Mouse (Mus musculus) MEL (cell line): ENCODE results near the gene Kcnk1. TPM values are rescaled to one million over a fixed set of nuclear protein-coding genes. Genes with fewer than 3 reads are reported as not detected.

ENCODE experiments used
- DNase-seq: peaks from one replicate; pipeline ENCODE4 v3.0.0; 2011; ENCODE audit warnings: low read depth, low spot score
- H3K27ac ChIP-seq: 2 replicates; pipeline ENCODE4 v1.5.1; 2012; ENCODE audit warnings: low read depth, mild to moderate bottlenecking, control low read depth, low read length, moderate library complexity; ENCODE audit not compliant: control insufficient read depth
- H3K27me3 ChIP-seq, 2 experiments: fragments of 150-350 bp in 1 of 2; sonication (generic) in 1 of 2; 2 replicates each; pipeline ENCODE4 v1.6.1; 2012; ENCODE audit warnings: low read length in 2 of 2, mild to moderate bottlenecking in 2 of 2, improper control_type of control experiment in 1 of 2, moderate library complexity in 1 of 2; ENCODE audit not compliant: insufficient read depth in 2 of 2, control insufficient read depth in 1 of 2
- H3K36me3 ChIP-seq, 2 experiments: 2 replicates each; pipeline ENCODE4 v1.6.1; 2012 to 2014; ENCODE audit warnings: low read length in 2 of 2, improper control_type of control experiment in 1 of 2, inconsistent platforms in 1 of 2, mild to moderate bottlenecking in 1 of 2; ENCODE audit not compliant: insufficient read depth in 2 of 2, control insufficient read depth in 1 of 2
- H3K4me1 ChIP-seq, 2 experiments: fragments of 150-350 bp in 1 of 2; sonication (generic) in 1 of 2; 2 replicates each; pipeline ENCODE4 v1.6.1; 2012; ENCODE audit warnings: low read length in 2 of 2, improper control_type of control experiment in 1 of 2, mild to moderate bottlenecking in 1 of 2; ENCODE audit not compliant: insufficient read depth in 2 of 2, control insufficient read depth in 1 of 2
- H3K4me3 ChIP-seq, 2 experiments: fragments of 150-350 bp in 1 of 2; sonication (generic) in 1 of 2; 2 replicates each; pipeline ENCODE4 v1.5.1; 2012; ENCODE audit warnings: low read depth in 2 of 2, low read length in 2 of 2, mild to moderate bottlenecking in 2 of 2, moderate library complexity in 2 of 2, control low read depth in 1 of 2, improper control_type of control experiment in 1 of 2; ENCODE audit not compliant: control insufficient read depth in 1 of 2, insufficient read depth in 1 of 2
- H3K79me2 ChIP-seq: 2 replicates; pipeline ENCODE4 v1.6.1; 2012; ENCODE audit warnings: mild to moderate bottlenecking, low read length, moderate library complexity; ENCODE audit not compliant: control insufficient read depth, poor library complexity, insufficient read depth
- H3K9ac ChIP-seq: 2 replicates; pipeline ENCODE4 v1.6.1; 2012; ENCODE audit warnings: low read depth, mild to moderate bottlenecking, control low read depth, low read length, moderate library complexity; ENCODE audit not compliant: control insufficient read depth, poor library complexity, severe bottlenecking
- H3K9me3 ChIP-seq: fragments of 150-350 bp; sonication (generic); replicated peaks from 2 replicates; pipeline ENCODE4 v1.6.1; 2012; ENCODE audit warnings: mild to moderate bottlenecking, low read length, improper control_type of control experiment, moderate library complexity; ENCODE audit not compliant: insufficient read depth
- BHLHE40 ChIP-seq: IDR thresholded peaks from 2 replicates; pipeline ENCODE4 v1.6.1; 2012; ENCODE audit warnings: low read depth, mild to moderate bottlenecking, inconsistent platforms, low read length, improper control_type of control experiment, borderline replicate concordance
- CHD2 ChIP-seq: IDR thresholded peaks from 2 replicates; pipeline ENCODE4 v1.6.1; 2011; ENCODE audit warnings: low read length, improper control_type of control experiment
- ELF1 ChIP-seq: IDR thresholded peaks from 2 replicates; pipeline ENCODE4 v1.6.1; 2014; ENCODE audit warnings: low read depth, mild to moderate bottlenecking, inconsistent platforms, low read length, improper control_type of control experiment, moderate library complexity
- EP300 ChIP-seq, 2 experiments: IDR thresholded peaks; 2 replicates each; pipeline ENCODE4 v1.6.1; 2011; ENCODE audit warnings: improper control_type of control experiment in 2 of 2, low read length in 2 of 2, low read depth in 1 of 2, mild to moderate bottlenecking in 1 of 2
- GABPA ChIP-seq: IDR thresholded peaks from 2 replicates; pipeline ENCODE4 v1.6.1; 2012; ENCODE audit warnings: low read depth, mild to moderate bottlenecking, inconsistent platforms, low read length, improper control_type of control experiment, moderate library complexity
- JUND ChIP-seq: IDR thresholded peaks from 2 replicates; pipeline ENCODE4 v1.6.1; 2011; ENCODE audit warnings: low read depth, mild to moderate bottlenecking, improper control_type of control experiment, low read length
- KAT2A ChIP-seq: conservative IDR thresholded peaks from 2 replicates; pipeline ENCODE4 v1.6.1; 2012; ENCODE audit warnings: low read depth, low read length, improper control_type of control experiment, inconsistent platforms
- MAFK ChIP-seq: IDR thresholded peaks from 2 replicates; pipeline ENCODE4 v1.6.1; 2011; ENCODE audit warnings: low read depth, mild to moderate bottlenecking, low read length, improper control_type of control experiment, borderline replicate concordance
- MAX ChIP-seq: IDR thresholded peaks from 2 replicates; pipeline ENCODE4 v1.6.1; 2011; ENCODE audit warnings: low read length, improper control_type of control experiment
- MYB ChIP-seq: IDR thresholded peaks from 2 replicates; pipeline ENCODE4 v1.6.1; 2011; ENCODE audit warnings: mild to moderate bottlenecking, low read depth, low read length, improper control_type of control experiment
- MYC ChIP-seq: IDR thresholded peaks from 2 replicates; pipeline ENCODE4 v1.6.1; 2011; ENCODE audit warnings: low read depth, mild to moderate bottlenecking, low read length, improper control_type of control experiment, moderate library complexity
- NELFE ChIP-seq: IDR thresholded peaks from 2 replicates; pipeline ENCODE4 v1.6.1; 2011; ENCODE audit warnings: low read depth, low read length, improper control_type of control experiment
- POLR2AphosphoS2 ChIP-seq: IDR thresholded peaks from 2 replicates; pipeline ENCODE4 v1.6.1; 2011; ENCODE audit warnings: low read length, improper control_type of control experiment
- TAL1 ChIP-seq: IDR thresholded peaks from 2 replicates; pipeline ENCODE4 v1.6.1; 2012; ENCODE audit warnings: mild to moderate bottlenecking, inconsistent platforms, low read length, moderate library complexity, mixed read lengths
- UBTF ChIP-seq: IDR thresholded peaks from 2 replicates; pipeline ENCODE4 v1.6.1; 2012; ENCODE audit warnings: low read depth, mild to moderate bottlenecking, inconsistent platforms, low read length, improper control_type of control experiment, moderate library complexity, borderline replicate concordance; ENCODE audit not compliant: insufficient read depth
- ZC3H11A ChIP-seq: IDR thresholded peaks from 2 replicates; pipeline ENCODE4 v1.6.1; 2012; ENCODE audit warnings: low read depth, mild to moderate bottlenecking, inconsistent platforms, low read length, improper control_type of control experiment
- ZKSCAN1 ChIP-seq: IDR thresholded peaks from 2 replicates; pipeline ENCODE4 v1.6.1; 2012; ENCODE audit warnings: low read depth, mild to moderate bottlenecking, inconsistent platforms, low read length, improper control_type of control experiment, moderate library complexity
- ZNF384 ChIP-seq: IDR thresholded peaks from 2 replicates; pipeline ENCODE4 v1.6.1; 2012; ENCODE audit warnings: low read depth, mild to moderate bottlenecking, inconsistent platforms, low read length, improper control_type of control experiment
- polyA plus RNA-seq, 2 experiments: library from polyadenylated mRNA; stranded (reverse) in 1 of 2; unstranded in 1 of 2; fragments of >175 nt in 1 of 2; fragments of >200 nt in 1 of 2; gene quantifications; 2 replicates each; pipeline versions ENCODE4 v1.2.1 to v1.2.4; 2012; ENCODE audit warnings: low replicate concordance in 2 of 2, low read depth in 1 of 2; ENCODE audit not compliant: insufficient read length in 2 of 2, insufficient read depth in 1 of 2, missing spikeins in 1 of 2
- total RNA-seq: library from RNA; depleted of rRNA; stranded (reverse); fragments of 300-350 nt; gene quantifications from 2 replicates; pipeline ENCODE4 v1.2.3, GENCODE M21; 2012

Kcnk1 gene
- total and polyA plus RNA-seq, 3 experiments = not detected

GRCm38 (mm10) chr8:125980826-125981225 is 14.1 kb upstream of the Kcnk1 start:
- H3K4me3 ChIP-seq = no peak overlapping the region
- H3K9ac ChIP-seq = no peak overlapping the region
- no peak for DNase-seq
- H3K27ac ChIP-seq = no peak overlapping the region
- TF ChIP-seq JUND (no peak), BHLHE40 (no peak), POLR2AphosphoS2 (no peak), ZC3H11A (no peak), UBTF (no peak), ELF1 (no peak), ZKSCAN1 (no peak)
- TF ChIP-seq, all 39 proteins: peak for 0
- Histone ChIP-seq H3K9me3 (no peaks in the 10 kb centered on the region), H3K27me3 (no peaks in the 10 kb centered on the region), H3K36me3 (no peaks in the 10 kb centered on the region), H3K4me1 (no peaks in the 10 kb centered on the region), H3K79me2 (no peaks in the 10 kb centered on the region)

DNA sequence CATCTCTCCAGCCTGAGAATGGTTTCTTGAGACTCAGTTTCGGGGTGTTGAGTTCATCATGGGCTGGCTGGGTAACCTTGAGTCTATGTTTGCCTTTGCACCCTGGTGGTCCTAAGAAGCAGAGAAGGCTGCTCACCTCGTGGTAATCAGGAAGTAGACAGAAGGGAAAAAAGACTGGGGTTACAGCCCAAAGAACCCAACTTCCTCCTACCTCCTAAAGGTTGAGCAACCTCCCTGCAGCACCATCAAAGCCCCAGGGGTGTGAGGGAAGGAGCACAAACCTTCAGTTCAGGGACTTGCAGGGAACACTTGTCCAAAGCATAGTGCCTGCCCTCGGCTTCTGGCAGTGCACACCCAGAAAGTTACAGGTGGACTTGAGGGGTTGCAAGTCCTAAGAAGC is 11.5 kb upstream of the Kcnk1 start:
- no peaks in the 10 kb centered on the region for H3K4me1 ChIP-seq
- H3K79me2 ChIP-seq = no peaks in the 10 kb centered on the region
- H3K9me3 ChIP-seq = no peaks in the 10 kb centered on the region
- no peak for DNase-seq
- no peaks in the 10 kb centered on the region for H3K27me3 ChIP-seq
- no peak overlapping the region for H3K4me3 ChIP-seq
- H3K27ac ChIP-seq = no peak overlapping the region
- no peak for TF ChIP-seq MAFK
- TF ChIP-seq CHD2 = no peak
- no peak for TF ChIP-seq MAX
- TF ChIP-seq MYC = no peak
- TF ChIP-seq GABPA = no peak
- no peak for TF ChIP-seq NELFE
- TF ChIP-seq MYB = no peak
- no peak for TF ChIP-seq EP300 (IDR thresholded peaks at IDR 0.05; ENCODE audit: low read depth in 1 of 2, low read length in 2 of 2)
- no peak for TF ChIP-seq ZNF384
- no peak for TF ChIP-seq KAT2A
- no peak for TF ChIP-seq TAL1
- no peak for TF ChIP-seq ZC3H11A
- no peaks in the 10 kb centered on the region for H3K36me3 ChIP-seq
- no peak overlapping the region for H3K9ac ChIP-seq
